24 mouse cellular contexts compared by ENCODE assay signal in genomic region chr16:90827498-90827897, GRCm38 (mm10). TPM values are rescaled to one million over a fixed set of nuclear protein-coding genes. Genes with fewer than 3 reads are reported as not detected.
A peak's percentile ranks its signal among the peaks of the same experiment; 100 is the strongest.
DNase-seq lines count a peak whose midpoint lies in the region; ATAC-seq and TF ChIP-seq lines count a peak whose summit lies in the region.
"Had no signal": no experiment of that assay in that cellular context is flagged by ENCODE, and none has a peak within 500 bp of the region (broad histone marks: within the 10 kb centered on the region; RNA-seq: fewer than 3 reads in every experiment).

No protein-coding gene starts in this region.

- ATAC-seq in lung, embryonic 16.5 days (ENCODE audit: low read depth): peak; percentile 5; the same call in 1 of the 2 replicates
- ATAC-seq in lung, postnatal 0 days: peak; percentile 9; the same call in 1 of the 2 replicates
- no peak for ATAC-seq in megakaryocyte-erythroid progenitor cell, adult 5-6 weeks (replicated peaks; ENCODE audit: low FRiP score, low TSS enrichment, poor library complexity, severe bottlenecking)
- ATAC-seq: activated CD4-positive, CD25-positive, alpha-beta regulatory T cell, adult 4 months; CD4-positive, CD25-positive, alpha-beta regulatory T cell, adult 4 months; Patski had no signal

- H3K27ac ChIP-seq in lung, embryonic 16.5 days (ENCODE audit: low read length): no peak overlapping the region
- no peak overlapping the region for H3K27ac ChIP-seq in lung, postnatal 0 days (ENCODE audit: low read length)

- peak; percentile 51 for TF ChIP-seq EP300 in lung, postnatal 0 days (IDR thresholded peaks at IDR 0.05)

- no peak for DNase-seq in lung, adult 18-20 months
- peak; percentile 75 for DNase-seq in lung, postnatal 0 days (ENCODE audit: low spot score)
- no peak for DNase-seq in lung, postnatal 10 days
- DNase-seq in lung, postnatal 36 days: peak; percentile 42
- no peak for DNase-seq in lung, postnatal 4 days
- DNase-seq in adipocyte (ENCODE audit: low spot score): peak; percentile 44
- DNase-seq: adrenal gland, adult 2 months; adrenal gland, adult 8-10 months; adrenal gland, postnatal 10 days; adrenal gland, postnatal 14 days; adrenal gland, postnatal 25 days; adrenal gland, postnatal 36 days; B cell, adult 2 months; cerebellum, adult 11 months; cerebellum, adult 11-12 months; cerebellum, adult 18-20 months had no signal

- H3K36me3 ChIP-seq in lung, embryonic 16.5 days (ENCODE audit: control insufficient read depth, insufficient read depth, low read length): no peaks in the 10 kb centered on the region
- H3K36me3 ChIP-seq in lung, postnatal 0 days (ENCODE audit: insufficient read depth, low read length): no peaks in the 10 kb centered on the region
- H3K36me3 ChIP-seq: G1E had no signal

- no peaks in the 10 kb centered on the region for H3K9me3 ChIP-seq in lung, embryonic 16.5 days (ENCODE audit: control insufficient read depth, low read length)
- no peaks in the 10 kb centered on the region for H3K9me3 ChIP-seq in lung, postnatal 0 days (ENCODE audit: low read length)

- H3K4me1 ChIP-seq in lung, embryonic 16.5 days (replicated peaks; ENCODE audit: control insufficient read depth, insufficient read depth, low read length): peaks cover 19% of the 10 kb centered on the region
- peaks cover 7% of the 10 kb centered on the region; the same call in 1 of the 2 replicates for H3K4me1 ChIP-seq in lung, postnatal 0 days (ENCODE audit: insufficient read depth, low read depth, low read length)

- TF ChIP-seq CTCF in lung, postnatal 0 days (IDR thresholded peaks at IDR 0.05): no peak

- H3K27me3 ChIP-seq in lung, embryonic 16.5 days (ENCODE audit: control insufficient read depth, insufficient read depth, low read depth, low read length): peaks cover 6% of the 10 kb centered on the region
- no peaks in the 10 kb centered on the region for H3K27me3 ChIP-seq in lung, postnatal 0 days (replicated peaks; ENCODE audit: insufficient read depth, low read length)

- 60% methylated on average over 9 of the region's 9 CpGs for WGBS in lung, embryonic 16.5 days
- 64% methylated on average over 9 of the region's 9 CpGs for WGBS in lung, postnatal 0 days

- H3K4me3 ChIP-seq in lung, embryonic 16.5 days (ENCODE audit: low read length): no peak overlapping the region
- H3K4me3 ChIP-seq in lung, postnatal 0 days (ENCODE audit: low read depth, low read length): no peak overlapping the region

- H3K9ac ChIP-seq in lung, embryonic 16.5 days (ENCODE audit: low read length): no peak overlapping the region
- no peak overlapping the region for H3K9ac ChIP-seq in lung, postnatal 0 days (replicated peaks; ENCODE audit: low read depth)

- no peak overlapping the region for H3K4me2 ChIP-seq in lung, embryonic 16.5 days (ENCODE audit: low read depth, low read length)
- H3K4me2 ChIP-seq in lung, postnatal 0 days (replicated peaks; ENCODE audit: low read depth, low read length): no peak overlapping the region

RNA-seq across cellular contexts. Expression of gene Eva1c, which starts 1.0 kb away (rescaled TPM):
- polyA plus RNA-seq in lung, embryonic 16.5 days (2015; fragmentation: Nextera tagmentation; extraction: Ambion mirVana): 3.8 and 4.6 TPM in 2 replicates
- polyA plus RNA-seq in lung, postnatal 0 days (2015; fragmentation: Nextera tagmentation; extraction: Ambion mirVana): 5.9 and 9.6 TPM in 2 replicates
- not detected in 2 replicates for total RNA-seq in megakaryocyte-erythroid progenitor cell, adult 5-6 weeks (2014; fragmentation: Nextera tagmentation)
- total RNA-seq in megakaryocyte-erythroid progenitor cell, adult 5-6 weeks (2017): not detected in 2 replicates
- total RNA-seq: CH12.LX, MEL had no signal
- polyA plus RNA-seq: activated CD4-positive, CD25-positive, alpha-beta regulatory T cell, adult 4 months; CD4-positive, CD25-positive, alpha-beta regulatory T cell, adult 4 months; G1E had no signal

RNA-seq across cellular contexts. Expression of gene Urb1, which starts 17.3 kb away (rescaled TPM):
- 6.9 and 8.1 TPM in 2 replicates for polyA plus RNA-seq in lung, embryonic 16.5 days (2015; fragmentation: Nextera tagmentation; extraction: Ambion mirVana)
- polyA plus RNA-seq in lung, postnatal 0 days (2015; fragmentation: Nextera tagmentation; extraction: Ambion mirVana): 2.7 TPM in 2 replicates
- total RNA-seq in megakaryocyte-erythroid progenitor cell, adult 5-6 weeks (2014; fragmentation: Nextera tagmentation): 20.9 and 41.3 TPM in 2 replicates
- 16.0 and 26.4 TPM in 2 replicates for total RNA-seq in megakaryocyte-erythroid progenitor cell, adult 5-6 weeks (2017)

Comparison
In these comparisons a context has a peak if more than half of its experiments do, and no peak if none do; other contexts are left out.
1. DNase-seq: peak in lung, postnatal 0 days (single experiment), lung, postnatal 36 days (single experiment) and adipocyte (single experiment); none in lung, adult 18-20 months (0 of 2), lung, postnatal 10 days (single experiment) and lung, postnatal 4 days (0 of 2).